Mouse (Mus musculus) forebrain, embryonic 14.5 days (tissue): ENCODE measurements around the gene 4833420G17Rik. TPM values are rescaled to one million over a fixed set of nuclear protein-coding genes. Genes with fewer than 3 reads are reported as not detected.
"Not testable (repeated sequence)": the region's sequence is repeated elsewhere in the genome, so short reads cannot be mapped to it uniquely, and the experiment has no call there.

ENCODE experiments used
- ATAC-seq: fragments of 200-750 bp; cut with Nextera tagmentation; 2 replicates; pipeline ENCODE4 v1.8.0; 2017; ENCODE audit warnings: mild to moderate bottlenecking, moderate library complexity
- DNase-seq: peaks from one replicate; pipeline ENCODE4 v3.0.0-alpha.2; 2015; ENCODE audit warnings: low spot score
- H3K27ac ChIP-seq: fragments of 300-500 bp; sonication (generic); 2 replicates; pipeline ENCODE4 v1.5.1; 2014; ENCODE audit warnings: low read depth, mild to moderate bottlenecking, control low read depth, low read length, moderate library complexity
- H3K27me3 ChIP-seq: fragments of 300-500 bp; sonication (generic); replicated peaks from 2 replicates; pipeline ENCODE4 v1.6.1; 2014; ENCODE audit warnings: low read length, control low read depth, mixed read lengths; ENCODE audit not compliant: control insufficient read depth, insufficient read depth
- H3K36me3 ChIP-seq: fragments of 300-500 bp; sonication (generic); 2 replicates; pipeline ENCODE4 v1.6.1; 2014; ENCODE audit warnings: low read length, control low read depth; ENCODE audit not compliant: control insufficient read depth, insufficient read depth
- H3K4me1 ChIP-seq: fragments of 300-500 bp; sonication (generic); 2 replicates; pipeline ENCODE4 v1.6.1; 2014; ENCODE audit warnings: antibody characterized with exemption, low read length, control low read depth; ENCODE audit not compliant: control insufficient read depth, insufficient read depth
- H3K4me2 ChIP-seq: fragments of 300-500 bp; sonication (generic); 2 replicates; pipeline ENCODE4 v1.6.1; 2014; ENCODE audit warnings: mild to moderate bottlenecking, control low read depth, low read length
- H3K4me3 ChIP-seq: fragments of 300-500 bp; sonication (generic); 2 replicates; pipeline ENCODE4 v1.5.1; 2014; ENCODE audit warnings: low read depth, low read length, control low read depth
- H3K9ac ChIP-seq: fragments of 300-500 bp; sonication (generic); 2 replicates; pipeline ENCODE4 v1.6.1; 2014; ENCODE audit warnings: mild to moderate bottlenecking, low read length, control low read depth, moderate library complexity
- H3K9me3 ChIP-seq: fragments of 300-500 bp; sonication (generic); replicated peaks from 2 replicates; pipeline ENCODE4 v1.6.1; 2016; ENCODE audit warnings: low read length, control low read depth, mixed read lengths; ENCODE audit not compliant: control insufficient read depth
- WGBS: fragments of 180-500 bp; shearing (Covaris S2); extraction: QIAGEN DNeasy Blood & Tissue Kit; methylation state at CpG from one replicate; pipeline ENCODE4 v1.1.7; 2014; 5-methylcytosine and 5-hydroxymethylcytosine counted together
- polyA plus RNA-seq: library from polyadenylated mRNA; unstranded; fragments of >200 nt; fragmentation: Nextera tagmentation; extraction: Ambion mirVana; gene quantifications from 2 replicates; pipeline ENCODE4 v1.2.1, GENCODE M21; 2014

Gene 4833420G17Rik
- polyA plus RNA-seq, 1 experiment from 2014 or later: 110 TPM

GRCm38 (mm10) chr13:119456342-119456741 is 6.2 kb upstream of the 4833420G17Rik start:
- no peaks in the 10 kb centered on the region for H3K27me3 ChIP-seq
- no peak overlapping the region for H3K4me3 ChIP-seq
- no peaks in the 10 kb centered on the region for H3K9me3 ChIP-seq
- H3K9ac ChIP-seq: no peak overlapping the region
- H3K27ac ChIP-seq: no peak overlapping the region
- H3K4me2 ChIP-seq: no peak overlapping the region
- DNase-seq: no peak
- peaks cover 55% of the 10 kb centered on the region for H3K36me3 ChIP-seq
- 91% methylated on average over 7 of the region's 7 CpGs for WGBS
- no peak for ATAC-seq
- H3K4me1 ChIP-seq: no peaks in the 10 kb centered on the region

DNA sequence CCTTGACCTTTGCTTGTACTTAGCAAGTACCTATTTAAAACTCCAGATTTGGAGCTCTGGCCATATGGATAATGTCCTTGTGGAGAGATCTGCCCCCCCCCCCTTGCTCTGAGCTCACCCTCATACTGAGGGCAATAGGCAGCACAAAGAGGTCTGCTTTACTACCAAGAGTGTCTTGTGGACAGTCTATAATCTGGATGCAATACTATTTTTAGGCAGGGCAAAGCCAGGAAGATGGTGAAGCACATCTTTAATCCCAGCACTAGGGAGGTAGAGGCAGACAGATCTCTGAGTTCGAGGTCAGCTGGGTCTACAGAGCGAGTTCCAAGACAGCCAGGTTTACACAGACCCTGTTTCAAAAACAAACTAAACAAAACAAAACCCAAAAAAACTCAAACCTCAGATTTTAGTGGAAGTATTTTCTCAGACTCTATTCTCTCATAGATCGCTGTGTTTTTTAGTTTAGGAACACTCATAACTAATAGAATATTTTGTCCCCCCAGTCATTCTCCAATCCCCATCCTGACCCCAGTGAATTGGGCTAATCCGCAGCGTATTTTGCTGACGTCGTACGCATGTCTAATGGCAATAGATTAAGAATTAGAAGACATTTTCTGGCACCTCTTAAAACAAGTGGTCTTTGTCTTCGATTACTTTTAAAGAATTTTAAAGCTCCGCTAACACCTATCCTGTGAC is 520 bp upstream of the 4833420G17Rik start:
- Histone ChIP-seq H3K4me2 (peak overlapping the region; percentile 81), H3K36me3 (peaks cover 32% of the 10 kb centered on the region), H3K9me3 (no peaks in the 10 kb centered on the region), H3K4me1 (peaks cover 13% of the 10 kb centered on the region), H3K27me3 (no peaks in the 10 kb centered on the region), H3K9ac (peak overlapping the region; percentile 77), H3K27ac (peak overlapping the region; percentile 64), H3K4me3 (peak overlapping the region; percentile 67)
- ATAC-seq (peak; percentile 71), DNase-seq (no peak)
- 3% methylated on average over 10 of the region's 10 CpGs for WGBS

DNA sequence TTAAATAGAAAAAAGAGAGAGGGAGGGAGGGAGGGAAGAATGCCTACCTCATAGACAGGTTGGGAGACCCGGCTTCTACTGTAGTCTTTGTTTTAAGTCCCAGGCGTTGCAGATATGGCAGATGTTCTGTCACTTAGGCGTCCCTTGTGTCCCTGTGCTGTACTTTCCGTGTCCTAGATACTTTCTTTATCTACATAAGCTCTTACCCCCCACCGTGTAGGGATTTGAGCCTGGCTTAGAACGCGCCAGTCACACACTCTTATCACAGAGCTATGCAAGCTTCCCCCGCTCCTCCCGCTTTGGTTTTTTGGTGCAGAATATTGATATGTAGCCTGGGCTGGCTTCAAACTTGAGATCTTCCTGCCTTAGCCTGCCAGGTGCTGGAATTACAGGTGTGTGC is 14.1 kb downstream of the 4833420G17Rik start:
- no peaks in the 10 kb centered on the region for H3K27me3 ChIP-seq
- ATAC-seq (no peak), DNase-seq (no peak)
- H3K27ac ChIP-seq: no peak overlapping the region
- no peak overlapping the region for H3K9ac ChIP-seq
- no peaks in the 10 kb centered on the region for H3K4me1 ChIP-seq
- 87% methylated on average over 9 of the region's 9 CpGs for WGBS
- no peak overlapping the region for H3K4me3 ChIP-seq
- no peaks in the 10 kb centered on the region for H3K9me3 ChIP-seq
- H3K4me2 ChIP-seq: no peak overlapping the region
- peaks cover 87% of the 10 kb centered on the region for H3K36me3 ChIP-seq

GRCm38 (mm10) chr13:119477789-119478188 is 15.2 kb downstream of the 4833420G17Rik start:
- 98% methylated on average over 2 of the region's 2 CpGs for WGBS
- H3K27me3 ChIP-seq: no peaks in the 10 kb centered on the region
- H3K4me3 ChIP-seq: no peak overlapping the region
- no peak overlapping the region for H3K4me2 ChIP-seq
- peaks cover 84% of the 10 kb centered on the region for H3K36me3 ChIP-seq
- H3K27ac ChIP-seq: no peak overlapping the region
- ATAC-seq (no peak), DNase-seq (no peak)
- no peaks in the 10 kb centered on the region for H3K9me3 ChIP-seq
- H3K9ac ChIP-seq: no peak overlapping the region
- H3K4me1 ChIP-seq: no peaks in the 10 kb centered on the region

GRCm38 (mm10) chr13:119487354-119487753 is 24.8 kb downstream of the 4833420G17Rik start:
- Histone ChIP-seq H3K36me3 (peaks cover 37% of the 10 kb centered on the region), H3K9me3 (peaks cover 4% of the 10 kb centered on the region; the same call in 1 of the 2 replicates), H3K4me3 (no peak overlapping the region), H3K27me3 (no peaks in the 10 kb centered on the region), H3K4me2 (no peak overlapping the region), H3K4me1 (no peaks in the 10 kb centered on the region), H3K27ac (no peak overlapping the region), H3K9ac (no peak overlapping the region)
- DNase-seq: no peak
- no peak for ATAC-seq
- WGBS: 39% methylated on average over 7 of the region's 7 CpGs

GRCm38 (mm10) chr13:119487880-119488580 is 25.5 kb downstream of the 4833420G17Rik start, which contains the start of the genes Tmem267 and 3110070M22Rik:
Gene Tmem267, plus strand, starts transcription at chr13:119488039.
Gene 3110070M22Rik, minus strand, starts transcription at chr13:119488383.
- no peaks in the 10 kb centered on the region for H3K27me3 ChIP-seq
- 61% methylated on average over 87 of the region's 87 CpGs for WGBS
- no peak within 1 kb of the TSS; the same call in 1 of the 2 replicates for H3K9ac ChIP-seq

GRCm38 (mm10) chr13:119492083-119492482 is 29.5 kb downstream of the 4833420G17Rik start:
- not testable (repeated sequence) for DNase-seq, H3K4me3 ChIP-seq, H3K4me2 ChIP-seq, H3K27ac ChIP-seq, H3K36me3 ChIP-seq, H3K27me3 ChIP-seq, ATAC-seq, H3K9me3 ChIP-seq, H3K9ac ChIP-seq, H3K4me1 ChIP-seq
- WGBS: 91% methylated on average over 10 of the region's 10 CpGs

More at GRCm38 (mm10) chr13:119487880-119488580, 25.5 kb downstream of the 4833420G17Rik start, which contains the start of the genes Tmem267 and 3110070M22Rik:
- DNase-seq: peak; percentile 91
- ATAC-seq: no peak
- Histone ChIP-seq H3K9me3 (peaks cover 4% of the 10 kb centered on the region; the same call in 1 of the 2 replicates), H3K4me3 (no peak within 1 kb of the TSS), H3K36me3 (peaks cover 32% of the 10 kb centered on the region), H3K4me2 (no peak within 1 kb of the TSS), H3K27ac (no peak within 1 kb of the TSS; the same call in 1 of the 2 replicates), H3K4me1 (no peaks in the 10 kb centered on the region)

DNA sequence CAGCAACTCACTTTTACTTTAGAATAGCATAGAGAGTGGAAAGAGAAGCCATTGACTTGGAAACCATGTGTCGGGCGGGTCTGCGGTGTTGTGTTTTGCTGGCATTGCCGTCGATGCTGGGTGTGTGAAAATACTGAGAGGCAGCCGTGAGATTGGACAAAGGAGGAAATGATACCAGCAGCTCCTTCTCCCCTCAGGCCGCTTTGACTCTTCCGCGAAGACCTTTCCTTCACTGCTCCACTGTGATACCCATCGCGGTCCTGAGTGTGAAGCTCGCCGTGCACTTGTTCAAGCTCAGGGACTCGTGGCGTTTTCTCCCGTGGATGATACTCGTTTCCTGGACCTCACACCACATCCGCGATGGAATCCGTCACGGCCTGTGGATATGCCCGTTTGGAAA is 32.4 kb downstream of the 4833420G17Rik start:
- not testable (repeated sequence) for H3K9me3 ChIP-seq, H3K27me3 ChIP-seq, H3K27ac ChIP-seq, H3K9ac ChIP-seq, H3K36me3 ChIP-seq, H3K4me3 ChIP-seq, H3K4me2 ChIP-seq, H3K4me1 ChIP-seq, ATAC-seq, DNase-seq
- 96% methylated on average over 10 of the region's 22 CpGs for WGBS
